Mouse (Mus musculus) ES-CJ7 (cell line): ENCODE data around the gene Coro1c.

Experiments used
- DNase-seq: peaks from one replicate; pipeline ENCODE4 v3.0.0; 2011; ENCODE audit warnings: low read depth, low spot score

Gene Coro1c

GRCm38 (mm10) chr5:113797149-113797882 is 111.2 kb downstream of the Coro1c start:
- DNase-seq: no peak

DNA sequence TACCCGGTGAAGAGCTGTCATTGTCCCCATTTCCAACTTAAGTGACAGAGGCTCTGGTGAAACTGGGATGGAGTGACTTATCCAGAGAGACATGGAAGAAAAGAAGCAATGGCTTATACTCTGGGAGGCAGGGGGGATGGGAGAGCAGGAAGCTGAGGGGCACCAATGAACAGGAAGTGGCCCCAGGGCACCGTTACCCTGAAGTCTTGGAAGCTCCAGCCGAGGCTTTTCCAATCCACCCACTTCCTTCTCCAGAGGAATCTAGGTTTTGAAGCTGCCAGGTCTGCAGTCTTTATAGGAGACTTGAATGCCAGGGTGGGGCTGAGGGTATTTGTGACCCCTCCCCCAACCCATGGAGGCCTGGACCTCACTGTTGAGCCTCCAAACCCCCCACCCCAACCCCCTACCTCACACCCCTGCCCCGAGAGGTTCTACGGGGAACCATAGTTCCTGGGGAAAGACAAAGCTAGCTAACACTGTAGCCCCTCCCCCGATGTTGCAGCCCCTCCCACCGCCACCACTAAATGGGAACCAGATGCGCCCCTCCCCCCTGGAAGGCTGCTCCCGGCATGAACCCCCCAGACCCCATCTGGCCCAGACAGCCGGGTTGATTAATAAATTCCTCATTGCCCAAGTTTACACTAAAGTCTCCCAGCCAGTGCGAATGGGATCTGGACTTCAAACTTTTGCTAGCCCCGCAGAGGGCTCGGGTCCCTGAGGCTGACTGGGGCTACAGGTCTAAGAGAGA is 112.0 kb downstream of the Coro1c start:
- peak; percentile 43 for DNase-seq
